Comparison of ENCODE assay signal across 9 mouse cellular contexts in the genomic region with DNA sequence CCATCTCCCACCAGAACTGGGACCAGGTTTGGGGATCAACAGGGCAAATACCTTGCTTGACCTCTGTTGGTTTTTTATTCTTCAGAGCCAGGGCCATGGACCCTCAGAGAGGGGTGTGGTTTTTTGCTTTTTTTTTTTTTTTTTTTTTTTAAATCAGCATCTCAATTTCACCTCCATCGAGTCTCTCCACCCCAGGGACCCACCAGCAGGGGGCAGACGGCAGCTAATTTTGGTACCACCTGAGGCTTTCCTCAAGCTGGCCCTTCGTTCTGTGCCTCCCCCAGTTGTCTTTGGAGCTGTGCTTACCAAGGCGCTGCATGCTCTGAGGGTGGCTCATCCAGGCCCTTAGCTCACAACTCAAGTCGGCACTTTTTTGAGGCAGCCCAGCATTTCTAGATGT. TPM values are rescaled to one million over a fixed set of nuclear protein-coding genes. Genes with fewer than 3 reads are reported as not detected.
DNase-seq lines count a peak whose midpoint lies in the region; ATAC-seq and TF ChIP-seq lines count a peak whose summit lies in the region.
"Had no signal": no experiment of that assay in that cellular context is flagged by ENCODE, and none has a peak within 500 bp of the region (broad histone marks: within the 10 kb centered on the region; RNA-seq: fewer than 3 reads in every experiment).

No protein-coding gene starts in this region.

- intact Hi-C loops in left cerebral cortex, postnatal 4 days (cut with DNase I): no loop called here

- ATAC-seq in intestine, postnatal 0 days: no peak
- no peak for ATAC-seq in intestine, embryonic 16.5 days
- ATAC-seq in frontal cortex, adult (ENCODE audit: low TSS enrichment): no peak

- 52% methylated on average over 5 of the region's 5 CpGs for WGBS in intestine, postnatal 0 days
- 53% methylated on average over 5 of the region's 5 CpGs for WGBS in intestine, embryonic 16.5 days

- H3K79me3 ChIP-seq in C2C12 (ENCODE audit: low read depth): peaks cover 3% of the 10 kb centered on the region

- TF ChIP-seq CTCF in intestine, postnatal 0 days (IDR thresholded peaks at IDR 0.05; ENCODE audit: low read depth): peak; percentile 63
- TF ChIP-seq CTCF in C2C12 (IDR thresholded peaks at IDR 0.05; ENCODE audit: control insufficient read depth, insufficient read depth, insufficient read length): peak; percentile 18

- H3K27me3 ChIP-seq in intestine, postnatal 0 days (replicated peaks; ENCODE audit: control insufficient read depth, insufficient read depth, low read length): no peaks in the 10 kb centered on the region
- H3K27me3 ChIP-seq in intestine, embryonic 16.5 days (replicated peaks; ENCODE audit: control insufficient read depth, insufficient read depth, low read length): no peaks in the 10 kb centered on the region
- no peaks in the 10 kb centered on the region for H3K27me3 ChIP-seq in C2C12 (ENCODE audit: control insufficient read depth, insufficient read depth, insufficient read length)
- H3K27me3 ChIP-seq: embryonic facial prominence, embryonic 15.5 days had no signal

- no peak overlapping the region for H3K4me2 ChIP-seq in intestine, postnatal 0 days (replicated peaks; ENCODE audit: low read depth)
- H3K4me2 ChIP-seq in intestine, embryonic 16.5 days (ENCODE audit: low read depth, low read length): no peak overlapping the region
- H3K4me2 ChIP-seq: embryonic facial prominence, embryonic 15.5 days had no signal

- no peak overlapping the region for H3K27ac ChIP-seq in intestine, postnatal 0 days (ENCODE audit: low read depth, low read length)
- no peak overlapping the region for H3K27ac ChIP-seq in intestine, embryonic 16.5 days (ENCODE audit: low read length)
- H3K27ac ChIP-seq: embryonic facial prominence, embryonic 15.5 days had no signal

- H3K79me2 ChIP-seq in C2C12 (ENCODE audit: control insufficient read depth, insufficient read depth): peaks cover 11% of the 10 kb centered on the region

- H3K4me1 ChIP-seq in intestine, postnatal 0 days (replicated peaks; ENCODE audit: control insufficient read depth, insufficient read depth, low read length): no peaks in the 10 kb centered on the region
- no peaks in the 10 kb centered on the region for H3K4me1 ChIP-seq in intestine, embryonic 16.5 days (ENCODE audit: control insufficient read depth, insufficient read depth, low read length)
- H3K4me1 ChIP-seq: embryonic facial prominence, embryonic 15.5 days had no signal

- H3K9ac ChIP-seq in intestine, postnatal 0 days (ENCODE audit: low read depth, low read length): no peak overlapping the region
- no peak overlapping the region for H3K9ac ChIP-seq in intestine, embryonic 16.5 days (ENCODE audit: low read depth, low read length)
- H3K9ac ChIP-seq: embryonic facial prominence, embryonic 15.5 days had no signal

- H3ac ChIP-seq in C2C12 (ENCODE audit: control insufficient read depth, insufficient read length, low read depth): no peak overlapping the region

- H3K36me3 ChIP-seq in intestine, postnatal 0 days (ENCODE audit: control insufficient read depth, insufficient read depth): peaks cover 47% of the 10 kb centered on the region
- peaks cover 20% of the 10 kb centered on the region for H3K36me3 ChIP-seq in intestine, embryonic 16.5 days (ENCODE audit: control insufficient read depth, insufficient read depth, low read length)
- peaks cover 9% of the 10 kb centered on the region for H3K36me3 ChIP-seq in C2C12 (ENCODE audit: control insufficient read depth, insufficient read depth)

- peak; percentile 58 for DNase-seq in 416B (ENCODE audit: low read depth)
- DNase-seq in cerebellum, postnatal 14 days: peak; percentile 44 to 73
- DNase-seq in left cerebral cortex, postnatal 4 days: peak; percentile 59
- peak; percentile 57 to 78 for DNase-seq in spleen, postnatal 4 days (ENCODE audit: low spot score in 2 of 2)

- H3K4me3 ChIP-seq in intestine, postnatal 0 days (ENCODE audit: low read depth, low read length): no peak overlapping the region
- H3K4me3 ChIP-seq in intestine, embryonic 16.5 days (ENCODE audit: low read length): no peak overlapping the region
- H3K4me3 ChIP-seq in C2C12 (ENCODE audit: insufficient read depth, poor library complexity, severe bottlenecking): no peak overlapping the region
- H3K4me3 ChIP-seq: embryonic facial prominence, embryonic 15.5 days had no signal

- no peaks in the 10 kb centered on the region for H3K9me3 ChIP-seq in intestine, postnatal 0 days (ENCODE audit: control insufficient read depth)
- H3K9me3 ChIP-seq in intestine, embryonic 16.5 days (ENCODE audit: control insufficient read depth, low read length): no peaks in the 10 kb centered on the region
- H3K9me3 ChIP-seq: embryonic facial prominence, embryonic 15.5 days had no signal

TF ChIP-seq in C2C12, 6 proteins besides CTCF, POLR2A, EP300 and RAD21:
- no peak for TF ChIP-seq MYOD1 (IDR thresholded peaks at IDR 0.05; ENCODE audit: control insufficient read depth, insufficient read length, low read depth)
- no peak for TF ChIP-seq MYOG (IDR thresholded peaks at IDR 0.05; ENCODE audit: control insufficient read depth, extremely low read depth, insufficient read length)
- TF ChIP-seq CEBPB (IDR thresholded peaks at IDR 0.05; ENCODE audit: low read depth): no peak
- no peak for TF ChIP-seq USF1 (IDR thresholded peaks at IDR 0.05; ENCODE audit: low read depth)
- TF ChIP-seq MAX (IDR thresholded peaks at IDR 0.05): no peak
- TF ChIP-seq FOSL1 (IDR thresholded peaks at IDR 0.05; ENCODE audit: insufficient read depth, low read length, poor library complexity, severe bottlenecking): no peak

RNA-seq across cellular contexts. Expression of gene Qpctl, which starts 11.7 kb away (rescaled TPM):
- polyA plus RNA-seq in intestine, postnatal 0 days (2015; fragmentation: Nextera tagmentation; extraction: Ambion mirVana): 7.3 and 8.1 TPM in 2 replicates
- 10.5 and 11.1 TPM in 2 replicates for polyA plus RNA-seq in intestine, embryonic 16.5 days (2015; fragmentation: Nextera tagmentation; extraction: Ambion mirVana)
- 12.3 TPM for polyA plus RNA-seq in C2C12 (2012; fragmentation: generic; extraction: Trizol)
- total RNA-seq in left cerebral cortex, postnatal 4 days (2021): 10 to 100 TPM; 17.6 to 19.9 TPM

RNA-seq across cellular contexts. Expression of gene Snrpd2, which starts 12.1 kb away (rescaled TPM):
- polyA plus RNA-seq in intestine, postnatal 0 days (2015; fragmentation: Nextera tagmentation; extraction: Ambion mirVana): 66.3 and 69.6 TPM in 2 replicates
- 119 and 132 TPM in 2 replicates for polyA plus RNA-seq in intestine, embryonic 16.5 days (2015; fragmentation: Nextera tagmentation; extraction: Ambion mirVana)
- polyA plus RNA-seq in C2C12 (2012; fragmentation: generic; extraction: Trizol): 255 TPM
- total RNA-seq in left cerebral cortex, postnatal 4 days (2021): 100 to 1,000 TPM; 126 to 130 TPM

RNA-seq across cellular contexts. Expression of gene Fbxo46, which starts 17.7 kb away (rescaled TPM):
- polyA plus RNA-seq in intestine, postnatal 0 days (2015; fragmentation: Nextera tagmentation; extraction: Ambion mirVana): 4.8 and 5.1 TPM in 2 replicates
- 10.8 and 11.0 TPM in 2 replicates for polyA plus RNA-seq in intestine, embryonic 16.5 days (2015; fragmentation: Nextera tagmentation; extraction: Ambion mirVana)
- polyA plus RNA-seq in C2C12 (2012; fragmentation: generic; extraction: Trizol): 7.4 TPM
- 10 to 100 TPM; 17.7 to 18.9 TPM for total RNA-seq in left cerebral cortex, postnatal 4 days (2021)

RNA-seq across cellular contexts. Expression of gene Gm4969, which starts 19.2 kb away (rescaled TPM):
- polyA plus RNA-seq in intestine, postnatal 0 days (2015; fragmentation: Nextera tagmentation; extraction: Ambion mirVana): 0.38 and 0.39 TPM in 2 replicates
- polyA plus RNA-seq in intestine, embryonic 16.5 days (2015; fragmentation: Nextera tagmentation; extraction: Ambion mirVana): 1.5 and 2.1 TPM in 2 replicates
- not detected for polyA plus RNA-seq in C2C12 (2012; fragmentation: generic; extraction: Trizol)
- 10 to 100 TPM in 1 of 2 experiments, 1 to 10 TPM in 1; 9.4 to 11.0 TPM for total RNA-seq in left cerebral cortex, postnatal 4 days (2021)

RNA-seq across cellular contexts. Expression of gene Gipr, which starts 28.5 kb away (rescaled TPM):
- 0.48 and 0.67 TPM in 2 replicates for polyA plus RNA-seq in intestine, postnatal 0 days (2015; fragmentation: Nextera tagmentation; extraction: Ambion mirVana)
- 3.1 and 3.6 TPM in 2 replicates for polyA plus RNA-seq in intestine, embryonic 16.5 days (2015; fragmentation: Nextera tagmentation; extraction: Ambion mirVana)
- 0.43 TPM for polyA plus RNA-seq in C2C12 (2012; fragmentation: generic; extraction: Trizol)
- 10 to 100 TPM; 22.7 to 25.8 TPM for total RNA-seq in left cerebral cortex, postnatal 4 days (2021)
